Mouse (Mus musculus) liver, embryonic 16.5 days (tissue): Measurements from ENCODE around the gene Lgals12. TPM values are rescaled to one million over a fixed set of nuclear protein-coding genes. Genes with fewer than 3 reads are reported as not detected.

ENCODE experiments used
- ATAC-seq: fragments of 200-750 bp; cut with Nextera tagmentation; 2 replicates; pipeline ENCODE4 v1.8.0; 2017; ENCODE audit warnings: low read depth, mild to moderate bottlenecking, moderate number of reproducible peaks, moderate library complexity
- H3K27ac ChIP-seq: fragments of 300-500 bp; sonication (generic); 2 replicates; pipeline ENCODE4 v1.5.1; 2014; ENCODE audit warnings: mild to moderate bottlenecking, low read length
- H3K27me3 ChIP-seq: fragments of 300-500 bp; sonication (generic); 2 replicates; pipeline ENCODE4 v1.6.1; 2014; ENCODE audit warnings: low read depth, low read length, mixed read lengths; ENCODE audit not compliant: control insufficient read depth, insufficient read depth
- H3K36me3 ChIP-seq: fragments of 300-500 bp; sonication (generic); 2 replicates; pipeline ENCODE4 v1.6.1; 2014; ENCODE audit warnings: mild to moderate bottlenecking; ENCODE audit not compliant: control insufficient read depth, insufficient read depth
- H3K4me1 ChIP-seq: fragments of 300-500 bp; sonication (generic); 2 replicates; pipeline ENCODE4 v1.6.1; 2014; ENCODE audit warnings: low read depth, low read length, mixed read lengths; ENCODE audit not compliant: control insufficient read depth
- H3K4me2 ChIP-seq: fragments of 300-500 bp; sonication (generic); 2 replicates; pipeline ENCODE4 v1.6.1; 2014; ENCODE audit warnings: low read depth, low read length, mixed read lengths
- H3K4me3 ChIP-seq: fragments of 300-500 bp; sonication (generic); 2 replicates; pipeline ENCODE4 v1.5.1; 2014; ENCODE audit warnings: low read depth, mild to moderate bottlenecking, low read length
- H3K9ac ChIP-seq: fragments of 300-500 bp; sonication (generic); 2 replicates; pipeline ENCODE4 v1.6.1; 2014; ENCODE audit warnings: low read depth, low read length
- H3K9me3 ChIP-seq: fragments of 300-500 bp; sonication (generic); replicated peaks from 2 replicates; pipeline ENCODE4 v1.6.1; 2016; ENCODE audit warnings: low read length; ENCODE audit not compliant: control insufficient read depth
- WGBS: fragments of 180-500 bp; shearing (Covaris S2); extraction: QIAGEN DNeasy Blood & Tissue Kit; methylation state at CpG from one replicate; pipeline ENCODE4 v1.1.7; 2014; ENCODE audit not compliant: insufficient replicate concordance; 5-methylcytosine and 5-hydroxymethylcytosine counted together
- polyA plus RNA-seq: library from polyadenylated mRNA; unstranded; fragments of >200 nt; fragmentation: Nextera tagmentation; extraction: Ambion mirVana; gene quantifications from 2 replicates; pipeline ENCODE4 v1.2.1, GENCODE M21; 2015

Gene Lgals12
- polyA plus RNA-seq, 1 experiment from 2014 or later, result 0.05 TPM

GRCm38 (mm10) chr19:7569650-7570049, 37.3 kb downstream of the Lgals12 start:
- Histone ChIP-seq H3K27ac (no peak overlapping the region), H3K27me3 (no peaks in the 10 kb centered on the region), H3K4me1 (no peaks in the 10 kb centered on the region), H3K36me3 (no peaks in the 10 kb centered on the region), H3K9me3 (no peaks in the 10 kb centered on the region), H3K4me3 (no peak overlapping the region), H3K9ac (no peak overlapping the region), H3K4me2 (no peak overlapping the region)
- no peak for ATAC-seq
- 39% methylated on average over 5 of the region's 5 CpGs for WGBS

- Histone ChIP-seq H3K9me3 (no peaks in the 10 kb centered on the region), H3K4me3 (no peak overlapping the region), H3K36me3 (no peaks in the 10 kb centered on the region), H3K4me2 (no peak overlapping the region), H3K27me3 (no peaks in the 10 kb centered on the region), H3K27ac (no peak overlapping the region), H3K4me1 (no peaks in the 10 kb centered on the region), H3K9ac (no peak overlapping the region)
- no peak for ATAC-seq
- WGBS, result 27% methylated on average over 3 of the region's 3 CpGs
These were observed 38.6 kb downstream of the Lgals12 start for GRCm38 (mm10) chr19:7568364-7568763.

- H3K4me3 ChIP-seq, result no peak overlapping the region
- no peaks in the 10 kb centered on the region for H3K27me3 ChIP-seq
- no peaks in the 10 kb centered on the region for H3K36me3 ChIP-seq
- no peaks in the 10 kb centered on the region for H3K4me1 ChIP-seq
- H3K4me2 ChIP-seq, result no peak overlapping the region
- no peaks in the 10 kb centered on the region for H3K9me3 ChIP-seq
- no peak for ATAC-seq
- H3K27ac ChIP-seq, result no peak overlapping the region
- no peak overlapping the region for H3K9ac ChIP-seq
- 79% methylated on average over 3 of the region's 3 CpGs for WGBS
These were observed 40.2 kb downstream of the Lgals12 start for GRCm38 (mm10) chr19:7566826-7567225.

GRCm38 (mm10) chr19:7564457-7564856, 42.5 kb downstream of the Lgals12 start:
- Histone ChIP-seq H3K27me3 (no peaks in the 10 kb centered on the region), H3K9me3 (no peaks in the 10 kb centered on the region), H3K4me1 (no peaks in the 10 kb centered on the region), H3K27ac (no peak overlapping the region), H3K36me3 (no peaks in the 10 kb centered on the region), H3K4me2 (no peak overlapping the region), H3K4me3 (no peak overlapping the region), H3K9ac (no peak overlapping the region)
- ATAC-seq, result no peak
- WGBS, result 81% methylated on average over 1 of the region's 1 CpGs

GRCm38 (mm10) chr19:7563676-7564075, 43.3 kb downstream of the Lgals12 start:
- Histone ChIP-seq H3K9ac (no peak overlapping the region), H3K4me3 (no peak overlapping the region), H3K27me3 (no peaks in the 10 kb centered on the region), H3K4me2 (no peak overlapping the region), H3K9me3 (no peaks in the 10 kb centered on the region), H3K27ac (no peak overlapping the region), H3K36me3 (no peaks in the 10 kb centered on the region), H3K4me1 (no peaks in the 10 kb centered on the region; the same call in 1 of the 2 replicates)
- WGBS, result 48% methylated on average over 2 of the region's 2 CpGs
- ATAC-seq, result no peak

GRCm38 (mm10) chr19:7562601-7563129, 44.3 kb downstream of the Lgals12 start:
- 71% methylated on average over 10 of the region's 10 CpGs for WGBS
- H3K4me1 ChIP-seq, result peaks cover 8% of the 10 kb centered on the region
- ATAC-seq, result no peak

GRCm38 (mm10) chr19:7561456-7561855, 45.5 kb downstream of the Lgals12 start:
- Histone ChIP-seq H3K4me3 (no peak overlapping the region), H3K9me3 (no peaks in the 10 kb centered on the region), H3K36me3 (no peaks in the 10 kb centered on the region), H3K27ac (no peak overlapping the region), H3K9ac (no peak overlapping the region), H3K4me2 (no peak overlapping the region), H3K27me3 (no peaks in the 10 kb centered on the region), H3K4me1 (peaks cover 8% of the 10 kb centered on the region)
- 58% methylated on average over 3 of the region's 3 CpGs for WGBS
- ATAC-seq, result no peak

More at GRCm38 (mm10) chr19:7562601-7563129, 44.3 kb downstream of the Lgals12 start:
- Histone ChIP-seq H3K4me2 (no peak overlapping the region), H3K9ac (no peak overlapping the region), H3K9me3 (no peaks in the 10 kb centered on the region), H3K4me3 (no peak overlapping the region), H3K36me3 (no peaks in the 10 kb centered on the region), H3K27me3 (no peaks in the 10 kb centered on the region), H3K27ac (no peak overlapping the region)

GRCm38 (mm10) chr19:7559986-7560385, 47.0 kb downstream of the Lgals12 start:
- no peaks in the 10 kb centered on the region for H3K36me3 ChIP-seq
- no peak for ATAC-seq
- H3K9me3 ChIP-seq, result no peaks in the 10 kb centered on the region
- H3K27ac ChIP-seq, result no peak overlapping the region
- H3K9ac ChIP-seq, result no peak overlapping the region
- H3K4me2 ChIP-seq, result no peak overlapping the region
- H3K4me3 ChIP-seq, result no peak overlapping the region
- peaks cover 8% of the 10 kb centered on the region for H3K4me1 ChIP-seq
- 69% methylated on average over 4 of the region's 4 CpGs for WGBS
- no peaks in the 10 kb centered on the region for H3K27me3 ChIP-seq

GRCm38 (mm10) chr19:7558675-7559074, 48.3 kb downstream of the Lgals12 start:
- peaks cover 17% of the 10 kb centered on the region for H3K4me1 ChIP-seq
- WGBS, result 65% methylated on average over 4 of the region's 4 CpGs
- peak overlapping the region; percentile 87 for H3K9ac ChIP-seq

More at GRCm38 (mm10) chr19:7558675-7559074, 48.3 kb downstream of the Lgals12 start:
- Histone ChIP-seq H3K4me2 (peak overlapping the region; percentile 82), H3K27me3 (no peaks in the 10 kb centered on the region), H3K36me3 (no peaks in the 10 kb centered on the region), H3K27ac (no peak overlapping the region), H3K4me3 (peak overlapping the region; percentile 78), H3K9me3 (no peaks in the 10 kb centered on the region)
- no peak for ATAC-seq
